Mouse (Mus musculus) bone marrow, adult 2 months (tissue): ENCODE data around the gene Pomp.

Experiments
- CTCF ChIP-seq: fragments of 200-500 bp; IDR thresholded peaks from 2 replicates; pipeline ENCODE4 v1.5.1; 2011; ENCODE audit warnings: low read length, control low read depth; ENCODE audit not compliant: control insufficient read depth, insufficient read depth
- POLR2A ChIP-seq: fragments of 200-500 bp; IDR thresholded peaks from 2 replicates; pipeline ENCODE4 v1.6.1; 2011; ENCODE audit warnings: low read depth, mild to moderate bottlenecking, control low read depth, low read length, borderline replicate concordance; ENCODE audit not compliant: control insufficient read depth

DNA sequence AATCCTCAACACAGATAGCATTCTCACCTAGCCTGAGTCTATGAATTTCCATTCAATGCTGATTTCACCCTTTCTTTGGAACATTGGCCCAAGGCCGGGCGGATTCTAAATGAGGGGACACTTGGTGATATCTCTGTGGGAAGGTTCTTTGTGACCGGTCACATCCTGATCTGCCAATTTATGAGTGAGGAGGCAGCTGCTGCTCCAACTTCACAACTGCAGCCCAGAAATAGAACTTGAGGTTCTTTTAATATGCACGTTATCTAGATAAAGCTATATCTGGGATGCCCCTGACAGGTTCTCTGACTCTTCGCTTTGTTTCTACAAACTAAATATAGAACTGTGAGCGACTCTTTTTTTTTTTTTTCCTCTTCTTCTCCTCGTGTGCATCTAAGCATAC, 10.1 kb upstream of the Pomp start:
- TF ChIP-seq CTCF (no peak), POLR2A (no peak)
